Mouse (Mus musculus) erythroblast, embryonic 14.5 days (primary cell): Measurements from ENCODE around the gene Hsf2bp.

Experiments
- GATA1 ChIP-seq: IDR thresholded peaks from 2 replicates; pipeline ENCODE4 v1.6.1; 2012; ENCODE audit warnings: low read length, inconsistent platforms, mixed read lengths
- TAL1 ChIP-seq: IDR thresholded peaks from 3 replicates; pipeline ENCODE4 v1.6.1; 2012; ENCODE audit warnings: low read length, inconsistent platforms, mixed read lengths

DNA sequence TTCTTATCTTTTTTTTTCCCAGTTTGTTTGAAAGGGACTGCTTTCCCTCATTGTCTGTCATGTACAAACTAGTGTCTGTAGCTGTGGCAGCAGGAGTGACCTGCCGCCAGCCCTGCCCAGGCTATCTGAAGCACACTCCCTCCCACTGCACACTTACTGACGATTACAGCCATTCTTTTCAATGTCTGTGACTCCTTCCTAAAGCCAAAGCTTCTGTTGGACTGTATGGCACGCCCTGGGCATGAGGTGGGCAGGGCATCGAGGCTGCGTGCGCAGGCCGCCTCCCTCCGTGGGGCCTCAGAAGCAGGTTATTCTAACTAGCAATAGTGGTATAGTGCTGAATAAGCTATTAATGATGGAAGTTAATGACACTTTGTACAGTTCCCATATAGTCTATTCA is 19.7 kb downstream of the Hsf2bp start:
- TF ChIP-seq GATA1 (no peak), TAL1 (no peak)
